8 mouse cellular contexts compared by ENCODE assay signal in the genomic region with DNA sequence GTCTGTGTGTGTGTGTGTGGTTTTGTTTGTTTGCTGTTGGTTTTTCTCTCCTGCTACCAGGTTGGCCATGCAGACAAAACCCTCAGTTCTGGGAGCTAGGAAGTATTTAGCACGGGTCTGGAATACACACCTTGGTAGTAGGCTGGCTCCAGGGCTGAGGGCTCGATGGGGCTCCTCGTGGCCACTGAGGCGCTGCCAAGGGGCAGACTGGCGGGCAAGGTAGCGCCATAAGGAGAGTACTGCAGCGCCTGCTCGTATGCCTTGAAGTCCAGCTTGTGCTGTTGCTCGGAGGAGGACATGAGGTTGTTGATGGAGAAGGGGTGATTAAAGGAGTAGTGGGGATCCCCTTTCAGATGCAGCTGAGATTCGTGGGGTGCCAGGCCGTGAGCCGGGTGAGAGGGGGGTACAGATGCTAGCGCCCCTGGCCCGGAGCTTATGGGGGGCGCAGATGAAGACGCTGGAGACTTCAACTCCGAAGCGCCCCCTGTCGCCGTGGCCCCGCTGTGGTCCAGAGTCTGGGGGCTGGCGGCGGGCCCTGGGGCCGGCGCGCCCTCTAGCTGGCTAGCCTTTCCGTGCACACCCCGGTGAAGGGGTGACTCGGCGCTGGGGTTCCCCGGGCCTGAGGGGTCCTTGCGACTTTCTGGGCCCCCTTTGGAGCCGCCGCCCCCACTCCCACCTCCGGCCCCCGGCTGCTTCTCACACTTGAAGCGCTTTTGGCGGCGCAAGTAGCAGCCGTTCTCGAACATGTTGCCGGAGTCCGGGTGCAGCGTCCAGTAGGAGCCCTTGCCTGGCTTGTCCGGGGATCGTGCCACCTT. TPM values are rescaled to one million over a fixed set of nuclear protein-coding genes. Genes with fewer than 3 reads are reported as not detected.
A peak's percentile ranks its signal among the peaks of the same experiment; 100 is the strongest.
DNase-seq lines count a peak whose midpoint lies in the region; ATAC-seq and TF ChIP-seq lines count a peak whose summit lies in the region.

No protein-coding gene starts in this region.

- H3K4me1 ChIP-seq in hindbrain, embryonic 13.5 days (replicated peaks), result peaks cover 20% of the 10 kb centered on the region
- peaks cover 6% of the 10 kb centered on the region; the same call in 1 of the 2 replicates for H3K4me1 ChIP-seq in lung, postnatal 0 days (ENCODE audit: insufficient read depth, low read depth, low read length)

- ATAC-seq in hindbrain, embryonic 13.5 days (ENCODE audit: low FRiP score), result no peak
- no peak for ATAC-seq in lung, postnatal 0 days

- TF ChIP-seq EP300 in lung, postnatal 0 days (IDR thresholded peaks at IDR 0.05), result no peak

- intact Hi-C loops in gastrocnemius, adult 2 months (cut with DNase I), result no loop called here

- TF ChIP-seq CTCF in gastrocnemius, adult 2 months (IDR thresholded peaks at IDR 0.05), result 0 out of 2 replicates have a peak, but pooled peaks have one; percentile 6
- TF ChIP-seq CTCF in lung, postnatal 0 days (IDR thresholded peaks at IDR 0.05), result peak; percentile 53

- no peak overlapping the region for H3K4me3 ChIP-seq in gastrocnemius, adult 2 months
- H3K4me3 ChIP-seq in hindbrain, embryonic 13.5 days, result peak overlapping the region; percentile 21
- H3K4me3 ChIP-seq in lung, postnatal 0 days (ENCODE audit: low read depth, low read length), result peak overlapping the region; percentile 54

- 0 out of 2 replicates have a peak overlapping the region, but pooled peaks have one; percentile 5 for H3K9ac ChIP-seq in hindbrain, embryonic 13.5 days
- H3K9ac ChIP-seq in lung, postnatal 0 days (replicated peaks; ENCODE audit: low read depth), result peak overlapping the region; percentile 41

- H3K27ac ChIP-seq in gastrocnemius, adult 2 months, result no peak overlapping the region
- H3K27ac ChIP-seq in hindbrain, embryonic 13.5 days, result no peak overlapping the region
- H3K27ac ChIP-seq in lung, postnatal 0 days (ENCODE audit: low read length), result peak overlapping the region; percentile 73

- H3K36me3 ChIP-seq in hindbrain, embryonic 13.5 days, result no peaks in the 10 kb centered on the region
- H3K36me3 ChIP-seq in lung, postnatal 0 days (ENCODE audit: insufficient read depth, low read length), result no peaks in the 10 kb centered on the region

- no peak for DNase-seq in gastrocnemius, adult 2 months
- DNase-seq in gastrocnemius, postnatal 25 days, result no peak
- peak; percentile 70 for DNase-seq in embryo, embryonic 11 days
- DNase-seq in lung, postnatal 0 days (ENCODE audit: low spot score), result peak; percentile 47
- DNase-seq in testis, postnatal 10 days (ENCODE audit: low spot score), result peak; percentile 54
- no peak for DNase-seq in gastrocnemius, postnatal 4 days (ENCODE audit: low spot score in 2 of 2)
- DNase-seq in gastrocnemius, adult 18-20 months (ENCODE audit: low spot score), result no peak

- H3K9me3 ChIP-seq in hindbrain, embryonic 13.5 days, result no peaks in the 10 kb centered on the region
- H3K9me3 ChIP-seq in lung, postnatal 0 days (ENCODE audit: low read length), result no peaks in the 10 kb centered on the region

- WGBS in hindbrain, embryonic 13.5 days, result 1% methylated on average over 46 of the region's 46 CpGs
- WGBS in lung, postnatal 0 days, result 3% methylated on average over 31 of the region's 46 CpGs

- peaks cover 91% of the 10 kb centered on the region for H3K27me3 ChIP-seq in hindbrain, embryonic 13.5 days
- peaks cover 33% of the 10 kb centered on the region for H3K27me3 ChIP-seq in lung, postnatal 0 days (replicated peaks; ENCODE audit: insufficient read depth, low read length)

- H3K4me2 ChIP-seq in hindbrain, embryonic 13.5 days, result 0 out of 2 replicates have a peak overlapping the region, but pooled peaks have one; percentile 8
- H3K4me2 ChIP-seq in lung, postnatal 0 days (replicated peaks; ENCODE audit: low read depth, low read length), result peak overlapping the region; percentile 59

RNA-seq across cellular contexts. Expression of a gene that starts 4.6 kb away (rescaled TPM):
- not detected for total RNA-seq in gastrocnemius, adult 2 months (2021)
- total RNA-seq in gastrocnemius, postnatal 25 days (2021), result not detected
- polyA plus RNA-seq in hindbrain, embryonic 13.5 days (2015; fragmentation: Nextera tagmentation; extraction: Ambion mirVana), result 0.43 and 1.1 TPM in 2 replicates
- 7.9 and 8.2 TPM in 2 replicates for polyA plus RNA-seq in lung, postnatal 0 days (2015; fragmentation: Nextera tagmentation; extraction: Ambion mirVana)
- total RNA-seq in gastrocnemius, postnatal 4 days (2021), result not detected
- total RNA-seq in gastrocnemius, adult 18-20 months (2021), result not detected

RNA-seq across cellular contexts. Expression of a gene that starts 21.8 kb away (rescaled TPM):
- not detected for total RNA-seq in gastrocnemius, adult 2 months (2021)
- not detected for total RNA-seq in gastrocnemius, postnatal 25 days (2021)
- 0.75 and 1.2 TPM in 2 replicates for polyA plus RNA-seq in hindbrain, embryonic 13.5 days (2015; fragmentation: Nextera tagmentation; extraction: Ambion mirVana)
- polyA plus RNA-seq in lung, postnatal 0 days (2015; fragmentation: Nextera tagmentation; extraction: Ambion mirVana), result 2.1 and 2.5 TPM in 2 replicates
- total RNA-seq in gastrocnemius, postnatal 4 days (2021), result not detected
- not detected for total RNA-seq in gastrocnemius, adult 18-20 months (2021)

Comparison
In these comparisons a context has a peak if more than half of its experiments do, and no peak if none do; other contexts are left out.
1. DNase-seq: peak in embryo, embryonic 11 days (single experiment), lung, postnatal 0 days (single experiment) and testis, postnatal 10 days (single experiment); none in gastrocnemius, adult 2 months (single experiment), gastrocnemius, postnatal 25 days (single experiment), gastrocnemius, postnatal 4 days (0 of 2) and gastrocnemius, adult 18-20 months (single experiment).